Mouse (Mus musculus) olfactory bulb, adult 2 months (tissue): Measurements from ENCODE around the gene S100a4. TPM values are rescaled to one million over a fixed set of nuclear protein-coding genes. Genes with fewer than 3 reads are reported as not detected.

ENCODE experiments used
- H3K27ac ChIP-seq: fragments of 200-500 bp; 2 replicates; pipeline ENCODE4 v1.5.1; 2012; ENCODE audit warnings: low read depth, low read length; ENCODE audit not compliant: insufficient read depth
- H3K4me1 ChIP-seq: fragments of 200-500 bp; 2 replicates; pipeline ENCODE4 v1.6.1; 2012; ENCODE audit warnings: low read length; ENCODE audit not compliant: control insufficient read depth, insufficient read depth
- H3K4me3 ChIP-seq: fragments of 200-500 bp; 2 replicates; pipeline ENCODE4 v1.5.1; 2012; ENCODE audit warnings: mild to moderate bottlenecking, low read depth, low read length, moderate library complexity; ENCODE audit not compliant: insufficient read depth
- CTCF ChIP-seq: fragments of 200-500 bp; IDR thresholded peaks from 2 replicates; pipeline ENCODE4 v1.5.1; 2012; ENCODE audit warnings: low read depth, mild to moderate bottlenecking, low read length, moderate library complexity; ENCODE audit not compliant: insufficient read depth
- POLR2A ChIP-seq: fragments of 200-500 bp; IDR thresholded peaks from 2 replicates; pipeline ENCODE4 v1.6.1; 2012; ENCODE audit warnings: mild to moderate bottlenecking, low read depth, low read length, moderate library complexity; ENCODE audit not compliant: insufficient read depth
- WGBS: fragments of 180-500 bp; shearing (Covaris S2); methylation state at CpG from one replicate; pipeline ENCODE4 v1.1.7; 2018; 5-methylcytosine and 5-hydroxymethylcytosine counted together
- polyA plus RNA-seq: library from polyadenylated mRNA; stranded (reverse); fragments of >200 nt; gene quantifications from 2 replicates; pipeline ENCODE4 v1.2.4, GENCODE M21; 2012; ENCODE audit warnings: low replicate concordance; ENCODE audit not compliant: missing spikeins, insufficient read depth, insufficient read length

S100a4 gene
- polyA plus RNA-seq, 1 experiment, result not detected

- TF ChIP-seq POLR2A (no peak), CTCF (no peak)
- 88% methylated on average over 5 of the region's 5 CpGs for WGBS
- no peak overlapping the region for H3K4me3 ChIP-seq
These were observed 8.0 kb upstream of the S100a4 start for GRCm38 (mm10) chr3:90595556-90595955.

GRCm38 (mm10) chr3:90596810-90597209 lies 6.8 kb upstream of the S100a4 start:
- no peak overlapping the region for H3K4me3 ChIP-seq
- peaks cover 19% of the 10 kb centered on the region; the same call in 1 of the 2 replicates for H3K4me1 ChIP-seq
- no peak overlapping the region for H3K27ac ChIP-seq
- WGBS, result 94% methylated on average over 6 of the region's 6 CpGs
- TF ChIP-seq POLR2A (no peak), CTCF (no peak)

More at GRCm38 (mm10) chr3:90595556-90595955, 8.0 kb upstream of the S100a4 start:
- no peak overlapping the region for H3K27ac ChIP-seq
- peaks cover 12% of the 10 kb centered on the region; the same call in 1 of the 2 replicates for H3K4me1 ChIP-seq

DNA sequence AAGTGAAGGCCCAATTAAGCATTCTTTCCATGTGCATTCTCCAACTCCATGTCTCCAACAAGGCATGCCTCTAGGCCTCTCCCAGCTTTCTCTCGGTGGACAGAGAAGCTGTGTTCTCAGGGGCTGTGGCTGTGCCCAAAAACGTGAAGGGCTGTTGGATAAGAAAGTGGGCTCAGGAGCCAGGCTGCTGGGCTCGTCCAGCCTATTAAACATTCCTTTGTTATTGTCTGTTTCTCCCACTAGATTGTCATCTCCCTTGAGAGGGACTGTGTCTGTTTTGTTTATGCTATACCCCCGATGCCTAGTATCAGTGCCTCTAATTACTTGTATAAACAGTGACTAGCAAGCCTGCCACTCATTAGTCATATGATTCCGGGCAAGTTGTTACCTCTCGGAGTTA lies 5.8 kb upstream of the S100a4 start:
- no peak overlapping the region for H3K27ac ChIP-seq
- WGBS, result 47% methylated on average over 6 of the region's 6 CpGs
- TF ChIP-seq POLR2A (no peak), CTCF (no peak)
- H3K4me1 ChIP-seq, result peaks cover 19% of the 10 kb centered on the region; the same call in 1 of the 2 replicates
- H3K4me3 ChIP-seq, result no peak overlapping the region

- TF ChIP-seq POLR2A, result no peak
- no peak for TF ChIP-seq CTCF
- H3K27ac ChIP-seq, result no peak overlapping the region
- H3K4me3 ChIP-seq, result no peak overlapping the region
- H3K4me1 ChIP-seq, result peaks cover 20% of the 10 kb centered on the region
- WGBS, result 77% methylated on average over 4 of the region's 4 CpGs
These were observed 5.4 kb upstream of the S100a4 start for GRCm38 (mm10) chr3:90598212-90598611.

GRCm38 (mm10) chr3:90599401-90599800 lies 4.2 kb upstream of the S100a4 start:
- 76% methylated on average over 3 of the region's 3 CpGs for WGBS
- Histone ChIP-seq H3K27ac (no peak overlapping the region), H3K4me3 (no peak overlapping the region), H3K4me1 (peaks cover 29% of the 10 kb centered on the region)
- TF ChIP-seq CTCF (no peak), POLR2A (no peak)

- 72% methylated on average over 6 of the region's 6 CpGs for WGBS
- H3K4me3 ChIP-seq, result no peak overlapping the region
- peaks cover 35% of the 10 kb centered on the region for H3K4me1 ChIP-seq
- TF ChIP-seq POLR2A (no peak), CTCF (no peak)
- no peak overlapping the region for H3K27ac ChIP-seq
These were observed 3.5 kb upstream of the S100a4 start for GRCm38 (mm10) chr3:90600036-90600435.

- Histone ChIP-seq H3K4me3 (no peak overlapping the region), H3K27ac (no peak overlapping the region), H3K4me1 (peaks cover 35% of the 10 kb centered on the region)
- TF ChIP-seq CTCF (no peak), POLR2A (no peak)
- 68% methylated on average over 8 of the region's 8 CpGs for WGBS
These were observed 2.9 kb upstream of the S100a4 start for GRCm38 (mm10) chr3:90600458-90601195.

DNA sequence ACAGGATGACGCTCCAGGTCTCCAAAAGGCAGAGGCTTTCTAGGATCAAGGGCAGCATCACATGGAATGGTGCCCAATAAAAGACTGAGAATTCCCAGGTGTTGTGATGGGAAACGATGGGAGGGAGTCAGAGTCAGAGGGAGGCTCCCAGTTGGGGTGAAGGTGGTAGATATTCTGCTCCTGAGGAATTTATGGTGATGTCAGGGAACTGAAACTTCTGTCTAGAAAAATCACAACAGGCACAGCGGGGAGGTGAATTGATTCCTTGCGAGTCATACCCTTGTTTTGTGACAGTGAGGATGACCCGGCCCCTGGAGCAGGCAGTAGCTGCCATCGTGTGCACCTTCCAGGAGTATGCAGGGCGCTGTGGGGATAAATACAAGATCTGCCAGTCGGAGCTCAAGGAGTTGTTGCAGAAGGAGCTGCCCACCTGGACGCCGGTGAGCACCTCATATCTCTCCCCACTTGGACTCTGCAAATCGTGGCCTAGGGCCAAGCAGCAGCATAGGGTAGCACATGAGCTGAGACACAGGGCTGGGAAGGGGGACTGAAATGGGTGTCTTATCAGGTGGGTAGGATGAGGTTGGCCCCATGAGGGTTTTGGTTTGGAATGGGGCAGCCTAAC lies 2.0 kb upstream of the S100a4 start, which contains the start of gene Gm42674:
Gene Gm42674 (plus strand): TSS at position 419 of the 625 bp plus-strand sequence.
- WGBS, result 92% methylated on average over 11 of the region's 11 CpGs
- Histone ChIP-seq H3K4me3 (no peak within 1 kb of the TSS), H3K27ac (no peak within 1 kb of the TSS), H3K4me1 (peaks cover 38% of the 10 kb centered on the region)
- TF ChIP-seq CTCF, result no peak
- TF ChIP-seq POLR2A, result no peak

GRCm38 (mm10) chr3:90604416-90604815 lies 845 bp downstream of the S100a4 start:
- TF ChIP-seq CTCF, result no peak
- no peak for TF ChIP-seq POLR2A
- peak overlapping the region; percentile 27; the same call in 1 of the 2 replicates for H3K27ac ChIP-seq

More at GRCm38 (mm10) chr3:90604416-90604815, 845 bp downstream of the S100a4 start:
- Histone ChIP-seq H3K4me1 (peaks cover 36% of the 10 kb centered on the region), H3K4me3 (no peak overlapping the region)
- 6% methylated on average over 4 of the region's 4 CpGs for WGBS
